Mouse (Mus musculus) induced T-regulatory cell, adult 2 months (primary cell): ENCODE results near the gene Aff3.

ENCODE experiments used
- DNase-seq: peaks from one replicate; pipeline ENCODE4 v3.0.0-alpha.2; 2012; ENCODE audit warnings: low read depth

Gene Aff3

GRCm38 (mm10) chr1:38271312-38271711, 393.4 kb downstream of the Aff3 start:
- no peak for DNase-seq

GRCm38 (mm10) chr1:38268246-38269042, 396.3 kb downstream of the Aff3 start:
- DNase-seq, result no peak

GRCm38 (mm10) chr1:38263251-38263650, 401.5 kb downstream of the Aff3 start:
- DNase-seq, result no peak

- DNase-seq, result no peak
Measured at GRCm38 (mm10) chr1:38262362-38263154, 402.2 kb downstream of the Aff3 start.

- no peak for DNase-seq
Measured at GRCm38 (mm10) chr1:38261076-38261475, 403.7 kb downstream of the Aff3 start.

- no peak for DNase-seq
Measured at GRCm38 (mm10) chr1:38259541-38260338, 405.0 kb downstream of the Aff3 start.

- DNase-seq, result no peak
Measured at GRCm38 (mm10) chr1:38254426-38254825, 410.3 kb downstream of the Aff3 start.

GRCm38 (mm10) chr1:38252766-38253079, 412.0 kb downstream of the Aff3 start:
- DNase-seq, result peak; percentile 59

GRCm38 (mm10) chr1:38252031-38252765, 412.6 kb downstream of the Aff3 start:
- DNase-seq, result no peak

- no peak for DNase-seq
Measured at GRCm38 (mm10) chr1:38251448-38251847, 413.3 kb downstream of the Aff3 start.

GRCm38 (mm10) chr1:38250246-38250645, 414.5 kb downstream of the Aff3 start:
- no peak for DNase-seq

- no peak for DNase-seq
Measured at GRCm38 (mm10) chr1:38249561-38249960, 415.2 kb downstream of the Aff3 start.

- DNase-seq, result no peak
Measured at GRCm38 (mm10) chr1:38248027-38248426, 416.7 kb downstream of the Aff3 start.

- no peak for DNase-seq
Measured at GRCm38 (mm10) chr1:38242559-38242958, 422.2 kb downstream of the Aff3 start.

GRCm38 (mm10) chr1:38241801-38242200, 423.0 kb downstream of the Aff3 start:
- DNase-seq, result no peak

- no peak for DNase-seq
Measured at GRCm38 (mm10) chr1:38241221-38241666, 423.5 kb downstream of the Aff3 start.

- no peak for DNase-seq
Measured at GRCm38 (mm10) chr1:38240438-38241220, 424.1 kb downstream of the Aff3 start.

GRCm38 (mm10) chr1:38239516-38239915, 425.2 kb downstream of the Aff3 start:
- DNase-seq, result no peak

- DNase-seq, result no peak
Measured at GRCm38 (mm10) chr1:38237831-38238230, 426.9 kb downstream of the Aff3 start.

- no peak for DNase-seq
Measured at GRCm38 (mm10) chr1:38237027-38237787, 427.5 kb downstream of the Aff3 start.
